Mouse (Mus musculus): ENCODE measurements around the gene Zfp563. TPM values are rescaled to one million over a fixed set of nuclear protein-coding genes. Genes with fewer than 3 reads are reported as not detected.

Zfp563 gene
- total RNA-seq (2021): 1 to 10 TPM; 4.6 to 5.6 TPM
- long read RNA-seq, experiment 1, partial matches to known transcripts: 0 of 3 reads
- long read RNA-seq, experiment 1, other reads (novel, unspliced or antisense): 0 of 3 reads
- long read RNA-seq, experiment 2, full-length matches to known transcripts: 3 of 3 reads
- long read RNA-seq, experiment 2, partial matches to known transcripts: 0 of 3 reads
- long read RNA-seq, experiment 2, other reads (novel, unspliced or antisense): 0 of 3 reads

- peak; percentile 79 to 94 for DNase-seq (ENCODE audit: low spot score in 2 of 2)
Observed at GRCm38 (mm10) chr17:33089220-33089949, at the start of gene Zfp563. Zfp563 (plus strand) TSS chr17:33089310.

GRCm38 (mm10) chr17:33058791-33059190 is 30.3 kb upstream of the Zfp563 start:
- DNase-seq (ENCODE audit: low spot score in 2 of 2): no peak

- no peak for DNase-seq (ENCODE audit: low spot score in 2 of 2)
Observed at GRCm38 (mm10) chr17:33063001-33063400, 26.1 kb upstream of the Zfp563 start.

- DNase-seq (ENCODE audit: low spot score in 2 of 2): no peak
Observed at GRCm38 (mm10) chr17:33067958-33068357, 21.2 kb upstream of the Zfp563 start, which contains the start of gene 4921501E09Rik. 4921501E09Rik (minus strand) TSS chr17:33068058.

GRCm38 (mm10) chr17:33091630-33092029 is 2.5 kb downstream of the Zfp563 start:
- DNase-seq (ENCODE audit: low spot score in 2 of 2): no peak

- DNase-seq (ENCODE audit: low spot score in 2 of 2): peak; percentile 62 to 76
Observed at GRCm38 (mm10) chr17:33092391-33093193, 3.5 kb downstream of the Zfp563 start.

- no peak for DNase-seq (ENCODE audit: low spot score in 2 of 2)
Observed at GRCm38 (mm10) chr17:33097396-33097795, 8.3 kb downstream of the Zfp563 start.

- no peak for DNase-seq (ENCODE audit: low spot score in 2 of 2)
Observed at GRCm38 (mm10) chr17:33124546-33124945, 35.4 kb downstream of the Zfp563 start.

GRCm38 (mm10) chr17:33126257-33126656 is 37.1 kb downstream of the Zfp563 start:
- DNase-seq (ENCODE audit: low spot score in 2 of 2): no peak

GRCm38 (mm10) chr17:33139261-33139820 is 50.2 kb downstream of the Zfp563 start, which contains the start of gene Morc2b:
Morc2b (minus strand) TSS chr17:33139683.
- no peak for DNase-seq (ENCODE audit: low spot score in 2 of 2)

Other genes with a start within 250 kb of the Zfp563 start
- gene Zfp870, start 197.7 kb upstream of the Zfp563 start, total RNA-seq (2021): 10 to 100 TPM in 1 of 2 experiments, 1 to 10 TPM in 1; 7.4 to 10.4 TPM
- under 1 TPM; 0.12 to 0.13 TPM for gene Cyp4f14, start 172.0 kb upstream of the Zfp563 start, total RNA-seq (2021)
- gene Cyp4f13, start 141.9 kb upstream of the Zfp563 start, total RNA-seq (2021): 10 to 100 TPM; 12.7 to 13.9 TPM
- 1 to 10 TPM; 3.3 to 4.7 TPM for gene Zfp472, start 123.5 kb upstream of the Zfp563 start, total RNA-seq (2021)
- 1 to 10 TPM; 6.7 to 8.1 TPM for gene Zfp952, start 96.2 kb upstream of the Zfp563 start, total RNA-seq (2021)
- gene Zfp763, start 55.9 kb upstream of the Zfp563 start, total RNA-seq (2021): 1 to 10 TPM; 5.5 to 6.1 TPM
- not detected for gene 4921501E09Rik, start 21.3 kb upstream of the Zfp563 start, total RNA-seq (2021)
- gene Morc2b, start 50.4 kb downstream of the Zfp563 start, total RNA-seq (2021): under 1 TPM in 1 of 2 experiments, not detected in 1; 0.07 TPM
- gene Olfr55, start 79.1 kb downstream of the Zfp563 start, total RNA-seq (2021): not detected
- not detected for gene Olfr239, start 102.0 kb downstream of the Zfp563 start, total RNA-seq (2021)
- gene Olfr1564, start 132.4 kb downstream of the Zfp563 start, total RNA-seq (2021): under 1 TPM; 0.15 to 0.23 TPM
- gene Zfp955a, start 165.8 kb downstream of the Zfp563 start, total RNA-seq (2021): 1 to 10 TPM; 6.7 to 8.2 TPM
- under 1 TPM in 1 of 2 experiments, not detected in 1; 0.03 TPM for gene Olfr63, start 175.4 kb downstream of the Zfp563 start, total RNA-seq (2021)
- gene Zfp955b, start 200.2 kb downstream of the Zfp563 start, total RNA-seq (2021): 10 to 100 TPM; 10.6 to 11.8 TPM